Mouse (Mus musculus) heart, embryonic 14.5 days (tissue): ENCODE data around the gene 4930568D16Rik. TPM values are rescaled to one million over a fixed set of nuclear protein-coding genes. Genes with fewer than 3 reads are reported as not detected.

Experiments used
- ATAC-seq: fragments of 200-750 bp; cut with Nextera tagmentation; 2 replicates; pipeline ENCODE4 v1.8.0; 2017; ENCODE audit warnings: low read depth, moderate TSS enrichment; ENCODE audit not compliant: insufficient number of reproducible peaks, insufficient read depth, low FRiP score
- H3K27ac ChIP-seq, 2 experiments: fragments of 200-500 bp in 1 of 2; fragments of 300-500 bp in 1 of 2; sonication (generic) in 1 of 2; replicated peaks in 1 of 2; 2 replicates each; pipeline ENCODE4 v1.5.1; 2012 to 2014; ENCODE audit warnings: low read depth in 2 of 2, low read length in 2 of 2, control low read depth in 1 of 2, mild to moderate bottlenecking in 1 of 2, mixed read lengths in 1 of 2; ENCODE audit not compliant: control insufficient read depth in 1 of 2, insufficient read depth in 1 of 2
- H3K27me3 ChIP-seq: fragments of 300-500 bp; sonication (generic); 2 replicates; pipeline ENCODE4 v1.6.1; 2014; ENCODE audit warnings: mild to moderate bottlenecking, low read length, control low read depth; ENCODE audit not compliant: control insufficient read depth, insufficient read depth
- H3K36me3 ChIP-seq: fragments of 300-500 bp; sonication (generic); 2 replicates; pipeline ENCODE4 v1.6.1; 2014; ENCODE audit warnings: mild to moderate bottlenecking, control low read depth, low read length, mixed read lengths; ENCODE audit not compliant: control insufficient read depth, insufficient read depth
- H3K4me1 ChIP-seq, 2 experiments: fragments of 200-500 bp in 1 of 2; fragments of 300-500 bp in 1 of 2; sonication (generic) in 1 of 2; 2 replicates each; pipeline ENCODE4 v1.6.1; 2012 to 2014; ENCODE audit warnings: low read length in 2 of 2, control low read depth in 1 of 2, mixed read lengths in 1 of 2; ENCODE audit not compliant: control insufficient read depth in 2 of 2, insufficient read depth in 2 of 2
- H3K4me2 ChIP-seq: fragments of 300-500 bp; sonication (generic); 2 replicates; pipeline ENCODE4 v1.6.1; 2014; ENCODE audit warnings: mild to moderate bottlenecking, low read length
- H3K4me3 ChIP-seq, 2 experiments: fragments of 200-500 bp in 1 of 2; fragments of 300-500 bp in 1 of 2; sonication (generic) in 1 of 2; 2 replicates each; pipeline ENCODE4 v1.5.1; 2012 to 2014; ENCODE audit warnings: low read length in 2 of 2, mild to moderate bottlenecking in 2 of 2, control low read depth in 1 of 2, low read depth in 1 of 2, moderate library complexity in 1 of 2; ENCODE audit not compliant: control insufficient read depth in 1 of 2, insufficient read depth in 1 of 2
- H3K9ac ChIP-seq: fragments of 300-500 bp; sonication (generic); 2 replicates; pipeline ENCODE4 v1.6.1; 2014; ENCODE audit warnings: mild to moderate bottlenecking, low read length
- H3K9me3 ChIP-seq: fragments of 300-500 bp; sonication (generic); 2 replicates; pipeline ENCODE4 v1.6.1; 2016; ENCODE audit warnings: low read length, control low read depth; ENCODE audit not compliant: control insufficient read depth
- WGBS: fragments of 180-500 bp; shearing (Covaris S2); extraction: QIAGEN DNeasy Blood & Tissue Kit; methylation state at CpG from one replicate; pipeline ENCODE4 v1.1.7; 2014; 5-methylcytosine and 5-hydroxymethylcytosine counted together
- polyA plus RNA-seq: library from polyadenylated mRNA; unstranded; fragments of >200 nt; fragmentation: Nextera tagmentation; extraction: Ambion mirVana; gene quantifications from 2 replicates; pipeline ENCODE4 v1.2.1, GENCODE M21; 2014

Gene 4930568D16Rik
- polyA plus RNA-seq, 1 experiment from 2014 or later: not detected

- Histone ChIP-seq H3K9ac (no peak overlapping the region), H3K4me2 (no peak overlapping the region), H3K4me3 (no peak overlapping the region), H3K27me3 (no peaks in the 10 kb centered on the region), H3K9me3 (no peaks in the 10 kb centered on the region), H3K27ac (no peak overlapping the region), H3K4me1 (no peaks in the 10 kb centered on the region; a peak in 1 of 4 replicates), H3K36me3 (no peaks in the 10 kb centered on the region)
- 39% methylated on average over 5 of the region's 5 CpGs for WGBS
- ATAC-seq: 0 out of 2 replicates have a peak, but pooled peaks have one; percentile 54
Observed at GRCm38 (mm10) chr2:35349184-35349583, 18.3 kb downstream of the 4930568D16Rik start.

DNA sequence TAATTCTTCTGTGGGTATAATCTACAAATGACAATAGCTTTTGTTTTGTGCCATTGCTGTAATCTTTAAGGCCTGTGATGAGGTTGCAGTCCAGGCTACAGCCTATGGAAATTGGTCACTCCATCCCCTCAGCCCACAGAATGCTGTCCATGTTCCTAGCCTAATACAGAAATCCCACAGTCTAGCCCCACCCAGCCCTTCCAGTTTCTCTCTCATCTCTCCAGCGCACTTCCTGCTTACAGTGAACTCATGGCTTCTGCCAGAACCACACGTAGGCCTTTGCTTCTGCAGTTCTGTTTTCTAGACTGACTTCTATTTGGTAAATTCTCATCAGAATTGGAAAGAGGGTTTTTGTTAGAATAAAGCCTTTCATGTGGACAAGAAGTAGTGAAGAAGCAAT is 21.5 kb downstream of the 4930568D16Rik start:
- H3K4me2 ChIP-seq: no peak overlapping the region
- H3K36me3 ChIP-seq: no peaks in the 10 kb centered on the region
- no peaks in the 10 kb centered on the region for H3K27me3 ChIP-seq
- no peak for ATAC-seq
- no peaks in the 10 kb centered on the region for H3K9me3 ChIP-seq
- no peak overlapping the region for H3K9ac ChIP-seq
- peaks cover 0 to 3% of the 10 kb centered on the region in 2 experiments; a peak in 1 of 4 replicates for H3K4me1 ChIP-seq
- 67% methylated on average over 2 of the region's 2 CpGs for WGBS
- no peak overlapping the region for H3K27ac ChIP-seq
- no peak overlapping the region for H3K4me3 ChIP-seq

GRCm38 (mm10) chr2:35342605-35343004 is 24.9 kb downstream of the 4930568D16Rik start:
- Histone ChIP-seq H3K36me3 (no peaks in the 10 kb centered on the region), H3K27me3 (no peaks in the 10 kb centered on the region), H3K4me3 (no peak overlapping the region), H3K27ac (no peak overlapping the region), H3K9me3 (no peaks in the 10 kb centered on the region), H3K4me1 (peaks cover 0 to 3% of the 10 kb centered on the region in 2 experiments; a peak in 1 of 4 replicates), H3K9ac (no peak overlapping the region), H3K4me2 (no peak overlapping the region)
- ATAC-seq: no peak
- 57% methylated on average over 3 of the region's 3 CpGs for WGBS

GRCm38 (mm10) chr2:35338707-35339106 is 28.8 kb downstream of the 4930568D16Rik start:
- Histone ChIP-seq H3K9me3 (no peaks in the 10 kb centered on the region), H3K4me2 (no peak overlapping the region), H3K4me1 (peaks cover 5 to 13% of the 10 kb centered on the region in 2 experiments; a peak in 3 of 4 replicates), H3K4me3 (no peak overlapping the region), H3K27ac (no peak overlapping the region), H3K9ac (no peak overlapping the region), H3K27me3 (no peaks in the 10 kb centered on the region), H3K36me3 (no peaks in the 10 kb centered on the region)
- 74% methylated on average over 6 of the region's 6 CpGs for WGBS
- no peak for ATAC-seq

- Histone ChIP-seq H3K4me2 (no peak overlapping the region), H3K9me3 (no peaks in the 10 kb centered on the region), H3K9ac (no peak overlapping the region), H3K4me1 (peaks cover 5 to 13% of the 10 kb centered on the region in 2 experiments; a peak in 3 of 4 replicates), H3K36me3 (no peaks in the 10 kb centered on the region), H3K27ac (no peak overlapping the region), H3K27me3 (no peaks in the 10 kb centered on the region), H3K4me3 (no peak overlapping the region)
- WGBS: 56% methylated on average over 1 of the region's 1 CpGs
- no peak for ATAC-seq
Observed at GRCm38 (mm10) chr2:35338036-35338435, 29.5 kb downstream of the 4930568D16Rik start.

- H3K27me3 ChIP-seq: no peaks in the 10 kb centered on the region
- ATAC-seq: no peak
- peak overlapping the region; percentile 31 to 71 for H3K4me3 ChIP-seq
- peak overlapping the region; percentile 96 for H3K4me2 ChIP-seq
- peak overlapping the region; percentile 54 for H3K9ac ChIP-seq
- H3K9me3 ChIP-seq: no peaks in the 10 kb centered on the region
- WGBS: 55% methylated on average over 10 of the region's 10 CpGs
- peaks cover 5 to 11% of the 10 kb centered on the region in 2 experiments; a peak in 3 of 4 replicates for H3K4me1 ChIP-seq
- H3K27ac ChIP-seq: peak overlapping the region; percentile 41 to 57; a peak in 3 of 4 replicates
- no peaks in the 10 kb centered on the region for H3K36me3 ChIP-seq
Observed at GRCm38 (mm10) chr2:35337419-35337818, 30.1 kb downstream of the 4930568D16Rik start.

GRCm38 (mm10) chr2:35336388-35337280 is 30.9 kb downstream of the 4930568D16Rik start, which contains the start of gene Stom:
Gene Stom (minus strand): TSS chr2:35336976.
- Histone ChIP-seq H3K27me3 (no peaks in the 10 kb centered on the region), H3K27ac (peak within 1 kb of the TSS; percentile 75 to 80), H3K36me3 (no peaks in the 10 kb centered on the region), H3K4me1 (peaks cover 5 to 11% of the 10 kb centered on the region in 2 experiments; a peak in 3 of 4 replicates), H3K9ac (peak within 1 kb of the TSS; percentile 82), H3K4me3 (peak within 1 kb of the TSS; percentile 71 to 75), H3K9me3 (no peaks in the 10 kb centered on the region), H3K4me2 (peak within 1 kb of the TSS; percentile 96)
- WGBS: under 1% methylated on average over 45 of the region's 45 CpGs
- peak; percentile 98 for ATAC-seq
